Mouse (Mus musculus) small intestine, adult 2 months (tissue): ENCODE measurements around the gene A430033K04Rik. TPM values are rescaled to one million over a fixed set of nuclear protein-coding genes. Genes with fewer than 3 reads are reported as not detected.

Experiments used
- H3K27ac ChIP-seq: fragments of 200-500 bp; 2 replicates; pipeline ENCODE4 v1.5.1; 2012; ENCODE audit warnings: low read depth, low read length, control low read depth, inconsistent platforms; ENCODE audit not compliant: insufficient read depth
- H3K27me3 ChIP-seq: fragments of 200-500 bp; 2 replicates; pipeline ENCODE4 v1.6.1; 2012; ENCODE audit warnings: mild to moderate bottlenecking, moderate library complexity, low read length, inconsistent platforms; ENCODE audit not compliant: control insufficient read depth, insufficient read depth
- H3K36me3 ChIP-seq: fragments of 200-500 bp; 2 replicates; pipeline ENCODE4 v1.6.1; 2012; ENCODE audit warnings: mild to moderate bottlenecking, low read length, control low read depth, inconsistent platforms; ENCODE audit not compliant: control insufficient read depth, insufficient read depth
- H3K4me1 ChIP-seq: fragments of 200-500 bp; 2 replicates; pipeline ENCODE4 v1.6.1; 2012; ENCODE audit warnings: low read length, inconsistent platforms, mixed read lengths; ENCODE audit not compliant: control insufficient read depth, insufficient read depth, insufficient read length
- H3K4me3 ChIP-seq: fragments of 200-500 bp; 2 replicates; pipeline ENCODE4 v1.5.1; 2012; ENCODE audit warnings: low read depth, mild to moderate bottlenecking, control low read depth, inconsistent platforms, low read length, moderate library complexity
- CTCF ChIP-seq: fragments of 200-500 bp; IDR thresholded peaks from 2 replicates; pipeline ENCODE4 v1.5.1; 2012; ENCODE audit warnings: low read depth, mild to moderate bottlenecking, control low read depth, inconsistent platforms, low read length, moderate library complexity, mixed read lengths; ENCODE audit not compliant: insufficient replicate concordance, insufficient read length; ENCODE audit errors: extremely low read depth
- POLR2A ChIP-seq: fragments of 200-500 bp; IDR thresholded peaks from 2 replicates; pipeline ENCODE4 v1.6.1; 2012; ENCODE audit warnings: low read depth, mild to moderate bottlenecking, control low read depth, inconsistent platforms, low read length, moderate library complexity
- WGBS: fragments of 180-500 bp; shearing (Covaris S2); methylation state at CpG from one replicate; pipeline ENCODE4 v1.1.7; 2018; 5-methylcytosine and 5-hydroxymethylcytosine counted together
- polyA plus RNA-seq: library from polyadenylated mRNA; depleted of rRNA; stranded (reverse); fragments of >200 nt; gene quantifications from 2 replicates; pipeline ENCODE4 v1.2.3, GENCODE M21; 2012

Gene A430033K04Rik
- polyA plus RNA-seq, 1 experiment: 0.62 TPM

DNA sequence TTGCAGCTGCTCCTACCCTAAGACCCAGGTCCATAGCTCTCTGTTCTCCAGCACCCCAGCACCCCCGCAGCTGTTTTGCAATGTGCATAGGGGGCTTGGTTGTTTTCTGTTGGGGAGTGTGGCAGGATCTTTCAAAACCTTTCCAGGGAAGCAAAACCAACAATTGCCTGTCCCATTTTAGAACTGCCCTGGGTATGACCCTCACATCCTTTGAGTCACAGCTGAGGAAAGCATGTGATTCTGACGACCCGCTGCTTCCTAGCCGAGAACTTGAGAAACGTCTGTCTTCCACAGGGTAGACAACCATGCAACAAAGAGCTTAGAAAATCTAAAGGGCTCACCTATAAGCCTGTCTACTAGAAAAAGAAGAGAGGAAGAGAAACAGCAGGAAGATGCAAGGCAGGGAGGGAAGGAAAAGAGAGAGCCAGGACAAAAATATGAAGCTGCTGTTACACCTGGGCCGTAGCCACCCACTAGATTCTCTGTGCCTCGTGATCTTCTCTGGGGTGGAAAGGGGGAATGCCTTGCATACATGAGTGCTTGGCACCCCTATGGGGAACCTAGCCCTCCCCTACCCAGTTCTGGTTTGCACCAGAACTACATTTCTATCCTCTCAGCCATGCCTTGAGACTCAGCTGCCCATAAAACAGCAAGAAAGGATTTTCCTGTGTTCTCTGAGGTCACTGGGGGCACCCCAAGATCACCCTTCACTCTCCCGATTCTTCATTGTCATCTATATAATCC lies 60.5 kb downstream of the A430033K04Rik start:
- Histone ChIP-seq H3K4me1 (peaks cover 13% of the 10 kb centered on the region; the same call in 1 of the 2 replicates), H3K27me3 (no peaks in the 10 kb centered on the region), H3K36me3 (no peaks in the 10 kb centered on the region), H3K4me3 (no peak overlapping the region), H3K27ac (peak overlapping the region; percentile 42)
- TF ChIP-seq POLR2A (no peak), CTCF (no peak)
- WGBS: 64% methylated on average over 8 of the region's 8 CpGs

- no peak for TF ChIP-seq CTCF
- no peak for TF ChIP-seq POLR2A
- no peaks in the 10 kb centered on the region for H3K36me3 ChIP-seq
- WGBS: 89% methylated on average over 7 of the region's 7 CpGs
- H3K4me3 ChIP-seq: no peak overlapping the region
- no peaks in the 10 kb centered on the region for H3K27me3 ChIP-seq
- H3K27ac ChIP-seq: no peak overlapping the region
- peaks cover 13% of the 10 kb centered on the region; the same call in 1 of the 2 replicates for H3K4me1 ChIP-seq
Observed at GRCm38 (mm10) chr5:138683821-138684220, 61.2 kb downstream of the A430033K04Rik start.

GRCm38 (mm10) chr5:138687453-138687852 lies 64.8 kb downstream of the A430033K04Rik start:
- Histone ChIP-seq H3K27ac (no peak overlapping the region), H3K27me3 (no peaks in the 10 kb centered on the region), H3K4me3 (no peak overlapping the region), H3K36me3 (no peaks in the 10 kb centered on the region), H3K4me1 (peaks cover 13% of the 10 kb centered on the region; the same call in 1 of the 2 replicates)
- 25% methylated on average over 5 of the region's 5 CpGs for WGBS
- TF ChIP-seq CTCF (no peak), POLR2A (no peak)

DNA sequence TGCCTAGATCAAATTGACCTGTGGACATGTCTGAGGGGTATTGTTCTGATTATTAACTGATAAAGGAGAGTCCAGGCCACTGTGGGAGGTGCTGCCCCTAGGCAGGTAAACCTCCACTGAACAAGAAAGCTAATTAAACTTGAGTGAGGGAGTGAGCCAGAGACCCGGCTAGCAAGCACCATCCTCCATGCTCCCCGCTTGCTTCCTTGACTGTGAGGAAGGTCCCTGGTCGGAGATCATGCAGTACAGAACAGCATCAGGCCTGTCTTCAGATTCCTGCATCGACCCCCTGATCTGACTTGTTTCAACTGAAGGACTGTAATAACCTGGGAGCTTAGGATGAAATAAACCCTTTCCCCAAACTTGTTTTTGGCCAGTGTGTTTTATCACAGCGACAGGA lies 66.6 kb downstream of the A430033K04Rik start:
- peaks cover 15% of the 10 kb centered on the region for H3K4me1 ChIP-seq
- H3K4me3 ChIP-seq: no peak overlapping the region
- H3K36me3 ChIP-seq: no peaks in the 10 kb centered on the region
- no peak for TF ChIP-seq POLR2A
- no peak for TF ChIP-seq CTCF
- no peaks in the 10 kb centered on the region for H3K27me3 ChIP-seq
- WGBS: 71% methylated on average over 5 of the region's 5 CpGs
- H3K27ac ChIP-seq: no peak overlapping the region

DNA sequence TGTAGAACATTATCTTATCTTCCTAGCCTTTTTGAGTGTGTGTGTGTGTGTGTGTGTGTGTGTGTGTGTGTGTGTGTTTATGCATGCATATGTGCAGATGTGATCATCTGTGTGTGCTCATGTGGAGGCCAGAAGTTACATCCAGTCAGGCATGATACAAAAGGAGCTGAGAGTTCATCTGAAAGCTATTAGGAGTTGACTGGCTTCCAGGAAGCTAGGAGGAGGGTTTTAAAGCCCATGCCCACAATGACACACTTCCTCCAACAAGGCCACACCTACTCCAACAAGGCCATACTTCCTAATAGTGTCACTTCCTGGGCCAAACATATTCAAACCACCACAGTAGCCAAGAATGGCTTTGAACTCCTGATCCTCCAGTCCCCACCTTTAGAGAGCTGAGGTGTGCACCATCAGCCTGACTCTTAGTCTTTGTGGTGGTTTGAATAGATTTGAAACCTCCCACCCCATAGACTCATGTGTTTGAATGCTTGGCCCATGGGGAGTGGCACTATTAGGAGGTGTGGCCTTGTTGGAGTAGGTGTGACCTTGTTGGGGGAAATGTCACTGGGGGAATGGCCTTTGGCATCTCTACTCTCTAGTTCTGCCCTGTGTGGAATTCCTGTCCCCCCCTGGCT lies 70.4 kb downstream of the A430033K04Rik start:
- Histone ChIP-seq H3K27ac (no peak overlapping the region), H3K36me3 (no peaks in the 10 kb centered on the region), H3K4me3 (no peak overlapping the region), H3K27me3 (no peaks in the 10 kb centered on the region), H3K4me1 (peaks cover 6% of the 10 kb centered on the region)
- TF ChIP-seq CTCF: no peak
- TF ChIP-seq POLR2A: no peak

GRCm38 (mm10) chr5:138694036-138694435 lies 71.4 kb downstream of the A430033K04Rik start:
- peaks cover 5% of the 10 kb centered on the region for H3K4me1 ChIP-seq
- H3K36me3 ChIP-seq: no peaks in the 10 kb centered on the region
- H3K27ac ChIP-seq: no peak overlapping the region
- no peak overlapping the region for H3K4me3 ChIP-seq
- H3K27me3 ChIP-seq: no peaks in the 10 kb centered on the region
- 43% methylated on average over 2 of the region's 2 CpGs for WGBS
- TF ChIP-seq CTCF (no peak), POLR2A (no peak)

GRCm38 (mm10) chr5:138694496-138695167 lies 72.0 kb downstream of the A430033K04Rik start:
- H3K27me3 ChIP-seq: no peaks in the 10 kb centered on the region
- TF ChIP-seq POLR2A (no peak), CTCF (no peak)
- no peak overlapping the region for H3K27ac ChIP-seq
- H3K4me3 ChIP-seq: no peak overlapping the region
- 25% methylated on average over 4 of the region's 4 CpGs for WGBS
- H3K36me3 ChIP-seq: no peaks in the 10 kb centered on the region
- H3K4me1 ChIP-seq: peaks cover 5% of the 10 kb centered on the region
